Mouse (Mus musculus) heart, adult 9 months (tissue): Measurements from ENCODE around the gene Pcare.

Experiments used
- DNase-seq, 2 experiments: peaks; one replicate each; pipeline ENCODE4 v3.0.0; 2022; ENCODE audit warnings: low spot score in 2 of 2

The Pcare gene

GRCm38 (mm10) chr17:71730655-71731054 is 22.0 kb downstream of the Pcare start:
- peak; percentile 72 to 76 for DNase-seq

GRCm38 (mm10) chr17:71721019-71721418 is 31.7 kb downstream of the Pcare start:
- peak; percentile 45 to 53 for DNase-seq

- DNase-seq = no peak
Measured at GRCm38 (mm10) chr17:71720434-71720833, 32.3 kb downstream of the Pcare start.

- DNase-seq = no peak
Measured at GRCm38 (mm10) chr17:71717881-71718625, 34.6 kb downstream of the Pcare start.

GRCm38 (mm10) chr17:71715034-71715433 is 37.7 kb downstream of the Pcare start:
- no peak for DNase-seq

- no peak for DNase-seq
Measured at GRCm38 (mm10) chr17:71712279-71712678, 40.4 kb downstream of the Pcare start.

GRCm38 (mm10) chr17:71707715-71708114 is 45.0 kb downstream of the Pcare start:
- no peak for DNase-seq

GRCm38 (mm10) chr17:71705550-71706480 is 46.9 kb downstream of the Pcare start:
- peak; percentile 28 to 48 for DNase-seq

- DNase-seq = no peak
Measured at GRCm38 (mm10) chr17:71705113-71705512, 47.6 kb downstream of the Pcare start.

- DNase-seq = no peak
Measured at GRCm38 (mm10) chr17:71698619-71698956, 54.1 kb downstream of the Pcare start.

GRCm38 (mm10) chr17:71697896-71698618 is 54.6 kb downstream of the Pcare start:
- DNase-seq = peak; percentile 64 to 77

- peak; percentile 61 to 67 for DNase-seq
Measured at GRCm38 (mm10) chr17:71696396-71696795, 56.3 kb downstream of the Pcare start.

GRCm38 (mm10) chr17:71695716-71696315 is 56.9 kb downstream of the Pcare start:
- DNase-seq = peak in 1 of 2 experiments; percentile 46

GRCm38 (mm10) chr17:71695151-71695550 is 57.5 kb downstream of the Pcare start:
- no peak for DNase-seq

GRCm38 (mm10) chr17:71693780-71694179 is 58.9 kb downstream of the Pcare start:
- DNase-seq = no peak
